Mouse (Mus musculus) forebrain, embryonic 14.5 days (tissue): ENCODE data around the gene Stk4. TPM values are rescaled to one million over a fixed set of nuclear protein-coding genes. Genes with fewer than 3 reads are reported as not detected.
"Not testable (repeated sequence)": the region's sequence is repeated elsewhere in the genome, so short reads cannot be mapped to it uniquely, and the experiment has no call there.

Experiments
- ATAC-seq: fragments of 200-750 bp; cut with Nextera tagmentation; 2 replicates; pipeline ENCODE4 v1.8.0; 2017; ENCODE audit warnings: mild to moderate bottlenecking, moderate library complexity
- DNase-seq: peaks from one replicate; pipeline ENCODE4 v3.0.0-alpha.2; 2015; ENCODE audit warnings: low spot score
- H3K27ac ChIP-seq: fragments of 300-500 bp; sonication (generic); 2 replicates; pipeline ENCODE4 v1.5.1; 2014; ENCODE audit warnings: low read depth, mild to moderate bottlenecking, control low read depth, low read length, moderate library complexity
- H3K27me3 ChIP-seq: fragments of 300-500 bp; sonication (generic); replicated peaks from 2 replicates; pipeline ENCODE4 v1.6.1; 2014; ENCODE audit warnings: low read length, control low read depth, mixed read lengths; ENCODE audit not compliant: control insufficient read depth, insufficient read depth
- H3K36me3 ChIP-seq: fragments of 300-500 bp; sonication (generic); 2 replicates; pipeline ENCODE4 v1.6.1; 2014; ENCODE audit warnings: low read length, control low read depth; ENCODE audit not compliant: control insufficient read depth, insufficient read depth
- H3K4me1 ChIP-seq: fragments of 300-500 bp; sonication (generic); 2 replicates; pipeline ENCODE4 v1.6.1; 2014; ENCODE audit warnings: antibody characterized with exemption, low read length, control low read depth; ENCODE audit not compliant: control insufficient read depth, insufficient read depth
- H3K4me2 ChIP-seq: fragments of 300-500 bp; sonication (generic); 2 replicates; pipeline ENCODE4 v1.6.1; 2014; ENCODE audit warnings: mild to moderate bottlenecking, control low read depth, low read length
- H3K4me3 ChIP-seq: fragments of 300-500 bp; sonication (generic); 2 replicates; pipeline ENCODE4 v1.5.1; 2014; ENCODE audit warnings: low read depth, low read length, control low read depth
- H3K9ac ChIP-seq: fragments of 300-500 bp; sonication (generic); 2 replicates; pipeline ENCODE4 v1.6.1; 2014; ENCODE audit warnings: mild to moderate bottlenecking, low read length, control low read depth, moderate library complexity
- H3K9me3 ChIP-seq: fragments of 300-500 bp; sonication (generic); replicated peaks from 2 replicates; pipeline ENCODE4 v1.6.1; 2016; ENCODE audit warnings: low read length, control low read depth, mixed read lengths; ENCODE audit not compliant: control insufficient read depth
- WGBS: fragments of 180-500 bp; shearing (Covaris S2); extraction: QIAGEN DNeasy Blood & Tissue Kit; methylation state at CpG from one replicate; pipeline ENCODE4 v1.1.7; 2014; 5-methylcytosine and 5-hydroxymethylcytosine counted together
- polyA plus RNA-seq: library from polyadenylated mRNA; unstranded; fragments of >200 nt; fragmentation: Nextera tagmentation; extraction: Ambion mirVana; gene quantifications from 2 replicates; pipeline ENCODE4 v1.2.1, GENCODE M21; 2014

The Stk4 gene
- polyA plus RNA-seq, 1 experiment from 2014 or later = 36.2 TPM

DNA sequence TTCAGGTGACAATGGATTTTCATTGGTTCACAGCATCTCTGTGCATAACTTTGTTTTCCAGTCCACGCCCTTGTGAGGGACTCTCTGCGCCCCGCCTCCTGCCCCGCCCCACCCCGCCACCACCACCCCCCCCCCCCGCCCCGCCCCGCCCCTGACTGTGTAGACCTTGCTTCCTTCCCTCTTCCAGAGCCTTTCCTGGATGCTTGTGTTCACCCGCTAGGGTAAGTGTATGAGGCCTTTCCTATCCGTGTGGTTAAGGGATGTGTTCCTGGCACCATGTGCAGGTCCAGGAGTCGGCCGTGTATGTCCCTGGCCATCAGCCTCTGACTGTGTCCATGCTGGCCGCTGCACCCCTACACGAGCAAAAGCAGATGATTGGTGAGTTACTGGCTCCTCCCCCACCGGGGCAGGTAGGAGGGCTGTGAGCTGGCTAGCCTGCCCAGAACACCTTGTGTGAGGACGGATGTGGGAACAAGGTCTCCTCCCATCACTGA, 22.9 kb upstream of the Stk4 start:
- Histone ChIP-seq H3K4me2 (peak overlapping the region; percentile 45), H3K27ac (no peak overlapping the region), H3K4me3 (peak overlapping the region; percentile 14; the same call in 1 of the 2 replicates), H3K27me3 (no peaks in the 10 kb centered on the region), H3K9me3 (no peaks in the 10 kb centered on the region), H3K4me1 (no peaks in the 10 kb centered on the region), H3K9ac (0 out of 2 replicates have a peak overlapping the region, but pooled peaks have one; percentile 37), H3K36me3 (peaks cover 12% of the 10 kb centered on the region)
- peak; percentile 57; the same call in 1 of the 2 replicates for ATAC-seq
- 3% methylated on average over 13 of the region's 16 CpGs for WGBS
- DNase-seq = peak; percentile 10

DNA sequence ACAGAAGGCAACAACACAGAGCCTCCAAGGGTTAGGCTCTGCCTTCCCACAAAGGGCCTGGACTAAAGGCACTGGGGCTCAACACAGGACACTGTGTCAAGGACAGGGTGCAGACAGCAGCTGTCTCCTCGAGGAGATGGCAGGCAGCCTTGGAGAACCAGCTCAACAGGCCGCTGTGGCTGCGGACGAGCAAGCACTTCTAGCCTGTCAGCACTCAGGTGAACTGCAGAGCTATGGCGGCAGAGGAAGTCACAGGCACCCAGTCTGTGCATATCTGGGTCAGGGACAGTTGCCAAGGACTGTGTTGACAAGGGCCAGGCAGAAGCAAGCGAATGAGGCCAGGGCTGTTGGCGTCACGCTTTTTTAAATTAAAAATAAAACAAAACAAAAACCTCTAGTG, 16.4 kb upstream of the Stk4 start:
- WGBS = 93% methylated on average over 8 of the region's 8 CpGs

DNA sequence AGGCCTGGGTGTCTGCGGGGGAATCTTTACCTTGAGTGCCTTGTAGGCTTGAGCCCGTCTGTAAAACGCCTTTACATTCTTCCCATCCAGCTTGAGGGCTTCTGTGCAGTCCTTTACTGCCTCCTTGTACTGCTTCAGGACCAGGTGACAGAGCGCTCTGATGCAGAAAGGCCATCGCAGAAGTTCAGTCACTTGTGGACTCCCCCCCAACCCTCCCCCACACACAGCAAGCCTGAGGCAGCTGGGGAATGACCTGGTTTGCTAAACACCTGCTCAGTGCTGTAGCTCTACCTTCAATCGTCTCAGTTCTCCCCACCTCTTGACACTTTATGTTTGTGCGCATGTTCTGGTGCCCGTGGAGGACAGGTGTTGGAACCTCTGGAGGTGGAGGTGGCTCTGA, 15.5 kb upstream of the Stk4 start:
- Histone ChIP-seq H3K27me3 (no peaks in the 10 kb centered on the region), H3K9me3 (no peaks in the 10 kb centered on the region), H3K4me1 (no peaks in the 10 kb centered on the region), H3K4me3 (no peak overlapping the region), H3K27ac (no peak overlapping the region), H3K36me3 (peaks cover 77% of the 10 kb centered on the region), H3K9ac (no peak overlapping the region), H3K4me2 (no peak overlapping the region)
- DNase-seq (no peak), ATAC-seq (no peak)
- WGBS = 93% methylated on average over 8 of the region's 8 CpGs

More for the DNA sequence above, 16.4 kb upstream of the Stk4 start:
- Histone ChIP-seq H3K4me3 (no peak overlapping the region), H3K4me1 (no peaks in the 10 kb centered on the region), H3K9me3 (no peaks in the 10 kb centered on the region), H3K9ac (no peak overlapping the region), H3K27ac (no peak overlapping the region), H3K36me3 (peaks cover 68% of the 10 kb centered on the region), H3K4me2 (no peak overlapping the region), H3K27me3 (no peaks in the 10 kb centered on the region)
- no peak for DNase-seq
- ATAC-seq = no peak

DNA sequence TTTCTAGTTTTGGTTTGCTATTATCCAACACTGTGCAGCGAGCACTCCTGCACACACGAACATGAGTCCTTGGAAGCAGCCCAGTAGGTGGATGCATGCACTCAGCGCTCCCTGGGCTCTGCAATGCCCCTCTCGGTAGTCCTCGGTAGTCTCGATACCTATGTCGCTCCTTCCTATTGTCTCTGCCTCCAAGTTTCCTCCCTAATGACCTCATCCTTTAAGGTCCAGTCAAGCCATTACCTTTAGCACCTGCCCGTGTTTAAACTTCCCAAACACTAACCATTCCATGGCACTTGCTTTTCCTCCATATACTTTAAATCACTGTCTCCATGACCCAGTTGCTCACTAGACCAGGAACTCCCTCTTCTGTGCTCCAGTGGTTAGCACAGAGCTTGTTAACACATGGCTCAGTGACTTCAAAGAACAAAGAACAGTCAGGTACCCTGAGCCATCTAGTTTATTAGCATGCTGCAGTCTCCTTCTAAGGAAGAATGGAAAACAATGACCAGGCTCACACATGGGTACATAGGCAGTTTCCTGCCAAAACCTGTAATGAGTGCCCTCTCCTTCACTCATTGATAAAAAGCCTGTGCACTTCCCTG, 10.4 kb upstream of the Stk4 start:
- ATAC-seq (no peak), DNase-seq (no peak)
- peaks cover 91% of the 10 kb centered on the region for H3K36me3 ChIP-seq
- H3K9ac ChIP-seq = no peak overlapping the region
- 89% methylated on average over 8 of the region's 8 CpGs for WGBS
- H3K4me1 ChIP-seq = no peaks in the 10 kb centered on the region
- H3K9me3 ChIP-seq = no peaks in the 10 kb centered on the region
- H3K27me3 ChIP-seq = no peaks in the 10 kb centered on the region
- H3K4me3 ChIP-seq = no peak overlapping the region
- H3K4me2 ChIP-seq = no peak overlapping the region
- H3K27ac ChIP-seq = no peak overlapping the region

DNA sequence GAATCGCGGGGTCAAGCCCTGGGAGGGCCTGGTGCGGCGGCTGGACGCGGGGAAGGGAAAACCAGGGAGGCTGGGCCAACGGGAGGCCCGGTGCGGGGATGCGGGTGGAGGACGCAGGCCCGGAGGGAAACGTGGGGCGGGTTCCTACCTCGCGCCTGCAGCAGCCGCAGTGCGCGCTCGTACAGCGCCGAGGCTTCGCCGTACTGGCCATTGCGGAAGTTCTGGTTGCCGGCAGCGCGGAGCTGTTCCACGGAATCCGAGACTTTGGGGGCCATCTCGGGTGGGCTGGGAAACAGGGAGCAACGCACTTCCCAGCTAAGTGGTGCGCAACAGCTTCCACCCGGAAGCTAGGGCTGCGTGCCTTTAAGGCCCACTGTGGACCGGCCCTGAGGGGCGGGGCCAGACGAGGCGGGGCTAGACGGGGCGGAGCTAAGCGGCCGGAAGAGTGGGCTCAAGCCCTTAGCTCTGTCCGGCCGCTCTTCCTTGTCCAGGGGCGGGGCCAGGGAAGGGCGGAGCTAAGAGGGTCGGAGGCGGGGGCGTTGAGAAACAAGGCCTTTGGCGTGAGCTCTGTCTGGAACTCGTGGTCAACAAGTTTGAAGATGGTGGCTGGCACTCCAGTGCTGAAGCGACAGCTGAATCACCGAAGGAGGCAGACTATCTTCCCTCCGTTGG, 779 bp downstream of the Stk4 start, which contains the start of gene Tomm34:
TSS of gene Tomm34 (minus strand) at position 405 of the 672 bp plus-strand sequence.
- Histone ChIP-seq H3K36me3 (peaks cover 8% of the 10 kb centered on the region), H3K4me2 (peak within 1 kb of the TSS; percentile 85), H3K27ac (peak within 1 kb of the TSS; percentile 80), H3K27me3 (no peaks in the 10 kb centered on the region), H3K4me3 (peak within 1 kb of the TSS; percentile 87), H3K9me3 (no peaks in the 10 kb centered on the region), H3K9ac (peak within 1 kb of the TSS; percentile 88), H3K4me1 (peaks cover 22% of the 10 kb centered on the region; the same call in 1 of the 2 replicates)
- DNase-seq (peak; percentile 94), ATAC-seq (peak; percentile 94)
- under 1% methylated on average over 51 of the region's 55 CpGs for WGBS

DNA sequence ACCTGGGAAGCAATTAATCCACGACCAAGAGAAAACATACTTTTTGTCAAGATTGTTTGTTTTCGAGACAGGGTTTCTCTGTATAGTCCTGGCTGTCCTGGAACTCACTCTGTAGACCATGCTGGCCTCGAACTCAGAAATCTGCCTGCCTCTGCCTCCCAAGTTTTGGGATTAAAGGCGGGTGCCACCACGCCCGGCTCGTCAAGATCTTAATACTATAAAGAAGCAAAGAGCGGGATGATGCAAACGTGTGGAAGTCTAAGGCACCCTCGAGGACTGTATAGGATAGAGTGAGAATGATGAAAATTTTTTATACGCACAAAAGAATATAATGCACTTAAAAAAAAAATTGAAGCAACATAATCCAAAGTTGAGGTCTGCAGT, 1.3 kb downstream of the Stk4 start:
- not testable (repeated sequence) for H3K27me3 ChIP-seq, ATAC-seq, H3K36me3 ChIP-seq, H3K9me3 ChIP-seq, DNase-seq
- H3K27ac ChIP-seq = peak overlapping the region; percentile 80
- H3K4me1 ChIP-seq = peaks cover 22% of the 10 kb centered on the region; the same call in 1 of the 2 replicates
- H3K4me2 ChIP-seq = peak overlapping the region; percentile 85
- 73% methylated on average over 11 of the region's 11 CpGs for WGBS
- 0 out of 2 replicates have a peak overlapping the region, but pooled peaks have one; percentile 88 for H3K9ac ChIP-seq
- peak overlapping the region; percentile 87 for H3K4me3 ChIP-seq

DNA sequence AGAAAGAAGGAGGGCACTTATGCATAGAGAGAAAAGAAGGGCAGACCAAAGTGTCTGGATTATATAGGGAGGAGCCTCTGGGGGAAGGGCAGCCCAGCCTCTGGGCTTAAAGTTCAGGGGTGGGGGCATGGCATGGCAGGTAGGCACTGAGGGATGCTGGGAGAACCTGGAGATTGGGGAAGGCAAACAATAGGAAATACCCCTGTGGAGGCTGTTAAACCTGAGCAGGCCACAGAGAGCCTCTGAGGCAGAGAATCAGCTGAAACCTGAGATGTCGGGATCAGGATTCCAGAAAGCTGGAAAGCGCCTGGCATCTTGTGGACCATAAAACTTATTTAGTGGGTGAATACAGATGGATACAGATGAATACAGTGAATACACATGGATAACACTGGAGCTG, 2.0 kb downstream of the Stk4 start:
- Histone ChIP-seq H3K9me3 (no peaks in the 10 kb centered on the region), H3K27me3 (no peaks in the 10 kb centered on the region), H3K9ac (no peak overlapping the region), H3K27ac (no peak overlapping the region), H3K4me1 (peaks cover 22% of the 10 kb centered on the region; the same call in 1 of the 2 replicates), H3K4me3 (no peak overlapping the region), H3K36me3 (0 out of 2 replicates have a peak, but pooled peaks cover under 1% of the 10 kb centered on the region), H3K4me2 (no peak overlapping the region)
- DNase-seq = no peak
- no peak for ATAC-seq
- 73% methylated on average over 2 of the region's 2 CpGs for WGBS

DNA sequence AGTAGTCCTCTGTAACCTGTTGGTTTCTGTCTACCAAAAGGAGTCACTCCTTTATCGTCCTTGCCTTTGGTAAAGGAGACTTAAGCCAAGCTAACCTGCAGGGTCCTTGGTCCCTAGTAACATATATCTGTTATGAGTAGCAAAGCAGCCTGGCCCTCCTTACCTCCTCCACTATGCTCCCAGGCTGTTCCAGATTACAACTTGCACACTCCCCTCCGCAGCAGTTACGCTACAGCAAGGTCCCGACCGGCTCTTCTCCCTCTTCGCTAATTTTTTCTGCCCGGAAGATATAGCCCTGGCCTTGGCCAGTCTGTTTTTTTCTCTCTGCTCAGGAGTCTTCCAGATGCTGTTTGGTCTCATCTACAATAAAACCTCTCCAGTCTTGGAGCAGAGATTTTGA, 3.0 kb downstream of the Stk4 start:
- no peak for DNase-seq
- no peak for ATAC-seq
- Histone ChIP-seq H3K36me3 (no peaks in the 10 kb centered on the region), H3K4me3 (no peak overlapping the region), H3K9me3 (no peaks in the 10 kb centered on the region), H3K4me1 (peaks cover 22% of the 10 kb centered on the region; the same call in 1 of the 2 replicates), H3K9ac (no peak overlapping the region), H3K27me3 (no peaks in the 10 kb centered on the region), H3K27ac (no peak overlapping the region), H3K4me2 (no peak overlapping the region)
- 92% methylated on average over 7 of the region's 7 CpGs for WGBS
